Mouse (Mus musculus) spleen, postnatal 0 days (tissue): ENCODE results near the gene Carmil2. TPM values are rescaled to one million over a fixed set of nuclear protein-coding genes. Genes with fewer than 3 reads are reported as not detected.

ENCODE experiments used
- polyA plus RNA-seq: library from polyadenylated mRNA; unstranded; fragments of >200 nt; fragmentation: Nextera tagmentation; extraction: Ambion mirVana; gene quantifications from 2 replicates; pipeline ENCODE4 v1.2.1, GENCODE M21; 2015

The Carmil2 gene
- 1.6 and 2.0 TPM in 2 replicates for polyA plus RNA-seq

DNA sequence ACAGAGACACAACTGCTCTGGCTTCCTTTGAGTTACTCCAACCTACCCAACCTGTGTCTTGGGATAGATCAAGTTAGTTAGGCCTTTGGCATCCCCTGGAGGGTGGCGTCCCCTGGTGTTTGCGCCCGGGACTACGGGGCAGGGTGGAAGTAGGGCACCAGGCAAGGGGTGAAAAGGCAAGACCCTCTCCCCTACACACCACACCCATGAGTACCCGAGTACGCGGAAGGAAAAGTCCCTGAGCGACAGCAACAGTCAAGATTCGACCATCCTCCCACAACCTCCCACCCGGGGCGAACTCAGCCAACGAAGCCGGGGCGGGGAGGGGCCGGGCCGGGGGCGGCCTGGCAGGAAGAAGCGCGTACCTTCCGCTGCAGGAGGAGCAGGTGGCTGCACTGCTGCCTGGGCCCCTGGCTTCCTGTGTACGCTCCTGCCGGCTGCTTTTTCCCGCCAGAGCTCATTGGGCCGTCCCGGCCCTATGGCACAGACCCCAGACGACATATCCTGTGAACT is at the start of gene Carmil2:
Gene Carmil2 (plus strand): TSS at position 479 of the 513 bp plus-strand sequence.

DNA sequence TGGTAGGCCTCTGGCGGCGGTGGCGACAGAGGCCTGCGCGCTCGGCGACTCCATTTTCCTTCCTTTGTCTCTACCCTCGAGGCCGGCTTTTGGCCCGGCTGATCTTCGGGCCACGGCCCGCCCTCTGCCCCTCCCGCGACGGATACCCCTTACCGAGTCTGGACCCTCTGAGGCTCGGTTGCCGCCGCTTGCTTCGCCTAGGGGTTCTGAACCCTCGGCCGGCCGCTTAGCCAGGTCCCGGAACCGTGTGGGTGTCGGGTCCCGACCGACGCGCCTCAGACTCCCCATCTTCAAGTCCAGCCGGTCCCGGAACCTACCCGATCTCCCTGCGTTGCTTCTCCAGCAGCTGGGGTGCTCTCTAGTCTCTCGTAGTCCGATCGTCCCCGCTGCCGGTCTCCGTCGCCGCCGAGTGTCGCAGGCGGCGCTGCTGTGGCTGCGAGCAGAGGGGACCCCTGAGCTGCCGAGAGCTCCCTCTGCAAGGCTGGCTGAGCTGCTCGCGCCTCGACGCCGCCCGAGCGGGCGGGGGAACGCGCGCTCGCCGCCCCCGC is 49.0 kb upstream of the Carmil2 start, which contains the start of gene Agrp:
Gene Agrp (minus strand): TSS at position 431 of the 548 bp plus-strand sequence.

DNA sequence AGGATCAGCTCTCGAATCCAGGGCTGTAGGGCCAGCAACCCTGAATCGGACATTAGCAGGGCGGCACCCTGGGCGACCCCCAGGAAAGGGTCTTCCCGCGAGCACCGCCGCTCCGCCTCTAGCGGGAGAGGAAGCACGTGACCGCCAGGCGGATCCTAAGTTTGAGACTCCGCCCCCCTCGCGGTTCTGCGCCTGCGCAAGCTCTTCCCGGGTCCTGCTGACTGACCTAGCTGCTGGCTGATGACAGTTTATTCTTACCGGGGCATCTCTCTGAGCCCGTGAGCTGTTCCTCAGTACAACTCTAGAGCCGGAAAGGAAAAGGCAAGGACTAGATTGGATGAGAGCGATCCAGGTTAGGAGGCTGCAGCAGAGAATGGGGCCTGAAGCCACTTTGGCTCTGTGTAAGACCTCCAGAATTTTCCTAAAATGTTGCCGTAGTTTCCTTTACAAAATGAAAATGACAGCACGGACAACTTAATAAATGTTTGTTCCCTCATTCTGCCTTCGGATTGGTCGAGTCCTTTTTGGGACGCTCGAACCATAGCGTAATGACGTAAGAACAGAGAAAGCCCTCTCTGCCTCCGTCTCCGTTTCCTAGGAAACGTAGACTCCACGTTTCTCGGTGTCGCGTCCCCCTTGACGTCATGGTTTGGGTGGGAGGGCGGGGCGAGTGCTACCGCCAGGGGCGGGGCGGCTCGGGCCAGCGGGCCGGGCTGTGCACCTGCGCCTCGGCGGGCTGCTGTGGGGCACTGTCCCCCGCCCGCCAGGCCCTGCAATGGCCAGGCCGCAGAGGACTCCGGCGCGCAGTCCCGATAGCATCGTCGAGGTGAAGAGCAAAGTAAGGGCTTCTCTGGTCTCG is 15.1 kb downstream of the Carmil2 start, which contains the start of the genes Acd and Pard6a:
Gene Acd (minus strand): TSS at position 137 of the 859 bp plus-strand sequence.
Gene Pard6a (plus strand): TSS at position 183 of the 859 bp plus-strand sequence.

DNA sequence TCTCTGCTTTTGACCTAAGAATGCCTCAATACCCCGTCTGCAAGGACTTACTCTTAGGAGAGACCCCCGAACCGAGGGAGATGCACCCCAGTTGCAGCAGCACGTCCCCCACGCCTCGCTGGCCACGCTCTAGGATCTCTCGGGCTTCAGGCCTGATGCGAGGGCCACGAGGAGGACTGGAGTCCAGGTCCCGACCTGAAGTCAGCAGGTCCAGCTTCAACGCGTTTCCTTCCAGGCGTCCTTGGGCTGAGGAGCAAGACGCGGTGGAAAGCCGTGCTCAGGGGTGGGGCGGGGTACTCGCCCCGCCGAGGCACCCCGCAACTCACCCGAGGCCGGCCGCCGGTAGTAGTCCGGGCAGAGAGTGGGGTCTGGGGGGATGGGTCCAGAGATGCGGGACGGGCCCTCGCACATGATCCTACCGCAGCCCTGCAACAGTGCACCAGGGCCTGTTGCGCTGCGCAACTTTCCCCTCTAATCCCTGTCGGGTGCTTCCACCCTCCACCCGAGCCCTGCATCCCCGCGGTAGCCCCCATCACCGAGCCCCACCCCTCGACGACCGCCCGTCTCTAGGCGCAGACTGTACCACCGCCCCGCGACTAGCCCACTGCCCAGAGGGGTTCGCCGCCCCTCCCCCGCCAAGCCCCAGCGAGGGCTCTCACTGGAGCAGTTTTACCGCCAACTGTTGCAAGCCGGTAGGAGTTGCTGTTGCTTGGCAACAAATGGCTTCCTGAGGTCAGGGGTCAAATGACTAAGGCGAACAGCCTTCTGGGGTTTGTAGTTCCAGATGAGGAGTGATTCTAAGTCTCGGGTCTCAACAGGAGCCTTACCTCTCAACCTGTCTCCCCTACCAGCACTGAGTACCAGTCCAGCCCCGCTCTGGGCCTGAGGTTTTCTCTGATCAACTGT is 21.7 kb downstream of the Carmil2 start, which contains the start of the genes 4933405L10Rik and Enkd1:
Gene 4933405L10Rik (plus strand): TSS at position 158 of the 906 bp plus-strand sequence.
Gene Enkd1 (minus strand): TSS at position 713 of the 906 bp plus-strand sequence.

Other genes starting within 250 kb of the Carmil2 start
- gene Tppp3, start 214.7 kb upstream of the Carmil2 start, polyA plus RNA-seq: 6.6 and 9.6 TPM in 2 replicates
- 6.8 and 10.3 TPM in 2 replicates for gene Zdhhc1, start 189.4 kb upstream of the Carmil2 start, polyA plus RNA-seq
- 1.1 and 2.4 TPM in 2 replicates for gene Hsd11b2, start 167.5 kb upstream of the Carmil2 start, polyA plus RNA-seq
- 63.4 and 73.0 TPM in 2 replicates for gene Atp6v0d1, start 120.2 kb upstream of the Carmil2 start, polyA plus RNA-seq
- gene Ripor1, start 81.0 kb upstream of the Carmil2 start, polyA plus RNA-seq: 11.4 and 14.0 TPM in 2 replicates
- gene Ctcf, start 49.7 kb upstream of the Carmil2 start, polyA plus RNA-seq: 95.3 and 95.7 TPM in 2 replicates
- gene Agrp, start 48.9 kb upstream of the Carmil2 start, polyA plus RNA-seq: 0.34 TPM in 1 of 2 replicates, not detected in the other
- gene Acd, start 14.8 kb downstream of the Carmil2 start, polyA plus RNA-seq: 37.3 and 37.4 TPM in 2 replicates
- 10.8 and 12.9 TPM in 2 replicates for gene Pard6a, start 14.9 kb downstream of the Carmil2 start, polyA plus RNA-seq
- not detected in 2 replicates for gene 4933405L10Rik, start 21.4 kb downstream of the Carmil2 start, polyA plus RNA-seq
- gene Enkd1, start 21.9 kb downstream of the Carmil2 start, polyA plus RNA-seq: 8.8 and 9.2 TPM in 2 replicates
- 3.8 and 4.0 TPM in 2 replicates for gene Gfod2, start 72.4 kb downstream of the Carmil2 start, polyA plus RNA-seq
- gene Ranbp10, start 141.1 kb downstream of the Carmil2 start, polyA plus RNA-seq: 43.9 and 49.2 TPM in 2 replicates
- 0.22 and 0.23 TPM in 2 replicates for gene Tsnaxip1, start 141.5 kb downstream of the Carmil2 start, polyA plus RNA-seq
- gene Cenpt, start 167.0 kb downstream of the Carmil2 start, polyA plus RNA-seq: 21.0 and 21.1 TPM in 2 replicates
- 33.8 and 34.9 TPM in 2 replicates for gene Thap11, start 168.9 kb downstream of the Carmil2 start, polyA plus RNA-seq
- gene Nutf2, start 174.3 kb downstream of the Carmil2 start, polyA plus RNA-seq: 125 and 144 TPM in 2 replicates
- gene Edc4, start 194.6 kb downstream of the Carmil2 start, polyA plus RNA-seq: 16.4 and 18.2 TPM in 2 replicates
- 0.46 TPM in 1 of 2 replicates, not detected in the other for gene Nrn1l, start 207.3 kb downstream of the Carmil2 start, polyA plus RNA-seq
- gene Pskh1, start 214.2 kb downstream of the Carmil2 start, polyA plus RNA-seq: 12.7 and 15.0 TPM in 2 replicates
- 1.4 and 4.2 TPM in 2 replicates for gene Ctrl, start 247.6 kb downstream of the Carmil2 start, polyA plus RNA-seq